Mouse (Mus musculus) E14TG2a.4 (cell line): ENCODE data around the gene Gga1.

Experiments
- H3K27me3 ChIP-seq: 2 replicates; pipeline ENCODE4 v1.6.1; 2014; ENCODE audit warnings: low read length, control low read depth; ENCODE audit not compliant: insufficient read depth
- H3K36me3 ChIP-seq: 2 replicates; pipeline ENCODE4 v1.6.1; 2014; ENCODE audit warnings: low read length, control low read depth; ENCODE audit not compliant: insufficient read depth
- H3K4me1 ChIP-seq: replicated peaks from 2 replicates; pipeline ENCODE4 v1.6.1; 2014; ENCODE audit warnings: low read depth, low read length, control low read depth
- H3K4me3 ChIP-seq: replicated peaks from 2 replicates; pipeline ENCODE4 v1.5.1; 2014; ENCODE audit warnings: mild to moderate bottlenecking, low read length
- H3K9me3 ChIP-seq: 2 replicates; pipeline ENCODE4 v1.6.1; 2014; ENCODE audit warnings: low read length, control low read depth
- CTCF ChIP-seq: conservative IDR thresholded peaks from 2 replicates; pipeline ENCODE4 v1.5.1; 2014; ENCODE audit warnings: low read length
- NANOG ChIP-seq: IDR thresholded peaks from 2 replicates; pipeline ENCODE4 v1.6.1; 2014; ENCODE audit warnings: borderline replicate concordance, low read length, mixed read lengths
- POU5F1 ChIP-seq: IDR thresholded peaks from 2 replicates; pipeline ENCODE4 v1.6.1; 2014; ENCODE audit warnings: low read length, borderline replicate concordance

The Gga1 gene

GRCm38 (mm10) chr15:78834233-78835005, 42.6 kb upstream of the Gga1 start:
- no peaks in the 10 kb centered on the region for H3K9me3 ChIP-seq
- H3K27me3 ChIP-seq, result peaks cover 14% of the 10 kb centered on the region; the same call in 1 of the 2 replicates
- H3K36me3 ChIP-seq, result no peaks in the 10 kb centered on the region
- H3K4me1 ChIP-seq, result peaks cover 54% of the 10 kb centered on the region
- no peak overlapping the region for H3K4me3 ChIP-seq
- no peak for TF ChIP-seq POU5F1
- TF ChIP-seq CTCF, result no peak
- TF ChIP-seq NANOG, result no peak

DNA sequence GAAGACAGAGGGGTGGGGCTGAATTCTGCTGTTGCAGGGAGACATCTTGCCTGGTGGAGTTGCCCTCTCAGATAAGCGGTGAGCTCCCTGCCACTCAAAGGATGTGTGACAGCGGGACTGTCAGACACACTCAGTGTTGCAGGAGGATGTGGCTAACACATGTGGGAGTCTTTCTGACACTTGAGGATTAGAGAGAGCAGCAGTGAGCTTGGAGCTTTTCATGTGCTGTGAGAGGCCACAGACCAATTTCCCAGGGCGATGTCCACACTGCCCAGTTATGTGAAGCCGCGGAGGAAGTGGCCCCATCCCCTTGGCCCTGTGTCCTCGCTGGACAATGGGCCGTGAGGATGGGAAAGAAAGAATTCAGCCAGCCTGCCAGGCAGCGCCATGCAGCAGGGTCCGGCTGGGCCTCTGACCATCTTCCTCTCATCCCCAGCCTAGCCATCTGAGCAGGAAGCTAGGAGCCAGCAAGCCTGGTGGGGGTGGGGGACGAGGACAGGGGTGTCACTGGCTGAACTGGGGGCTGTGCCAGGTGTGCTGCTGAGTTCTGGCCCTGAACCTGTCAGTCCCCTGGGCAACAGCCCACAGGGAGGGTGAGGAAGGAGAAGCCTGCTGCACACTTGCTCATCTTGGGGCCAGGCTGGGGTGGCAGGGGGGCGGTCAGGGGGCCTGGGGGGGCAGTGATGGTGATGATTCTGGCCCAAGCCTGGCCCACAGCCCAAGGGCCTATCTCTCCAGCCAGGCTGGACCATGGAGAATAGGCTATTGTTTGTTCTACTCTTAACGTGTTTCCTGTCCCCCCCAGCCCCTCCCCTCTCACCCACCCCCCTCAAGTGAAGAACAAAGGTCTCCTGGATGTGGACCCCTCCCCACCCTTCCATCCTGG, 41.5 kb upstream of the Gga1 start:
- no peaks in the 10 kb centered on the region for H3K36me3 ChIP-seq
- peaks cover 64% of the 10 kb centered on the region for H3K4me1 ChIP-seq
- H3K9me3 ChIP-seq, result no peaks in the 10 kb centered on the region
- H3K27me3 ChIP-seq, result peaks cover 24% of the 10 kb centered on the region
- H3K4me3 ChIP-seq, result no peak overlapping the region
- TF ChIP-seq POU5F1 (no peak), CTCF (no peak), NANOG (no peak)

GRCm38 (mm10) chr15:78836086-78836621, 40.8 kb upstream of the Gga1 start:
- H3K9me3 ChIP-seq, result no peaks in the 10 kb centered on the region

DNA sequence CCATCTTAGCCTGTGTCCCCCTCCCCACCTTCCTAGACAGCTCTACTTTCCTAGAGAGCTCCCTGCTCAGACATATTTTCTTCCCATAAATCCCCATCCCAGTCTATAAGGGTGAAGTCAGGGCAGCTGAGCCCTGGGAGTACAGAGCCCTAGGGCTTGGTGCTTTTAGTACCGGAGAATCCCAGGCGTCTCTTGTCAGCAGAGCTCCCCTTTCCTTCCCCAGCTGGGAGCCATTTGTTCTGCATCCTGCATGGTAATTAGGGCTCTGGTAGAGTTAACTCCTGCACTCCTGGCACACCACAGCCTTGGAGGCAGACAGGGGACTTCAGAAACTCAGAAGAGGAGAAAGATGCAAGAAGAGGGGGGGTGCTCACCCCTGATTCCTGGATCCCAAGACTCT, 37.2 kb upstream of the Gga1 start:
- Histone ChIP-seq H3K36me3 (no peaks in the 10 kb centered on the region), H3K9me3 (no peaks in the 10 kb centered on the region), H3K4me3 (no peak overlapping the region), H3K27me3 (peaks cover 60% of the 10 kb centered on the region), H3K4me1 (peaks cover 56% of the 10 kb centered on the region)
- TF ChIP-seq CTCF (no peak), NANOG (no peak), POU5F1 (no peak)

More at GRCm38 (mm10) chr15:78836086-78836621, 40.8 kb upstream of the Gga1 start:
- Histone ChIP-seq H3K36me3 (no peaks in the 10 kb centered on the region), H3K4me3 (no peak overlapping the region), H3K27me3 (peaks cover 31% of the 10 kb centered on the region), H3K4me1 (peaks cover 65% of the 10 kb centered on the region)
- no peak for TF ChIP-seq NANOG
- no peak for TF ChIP-seq CTCF
- TF ChIP-seq POU5F1, result no peak

- H3K4me1 ChIP-seq, result peaks cover 56% of the 10 kb centered on the region
These were observed 36.7 kb upstream of the Gga1 start for GRCm38 (mm10) chr15:78840241-78840640.

DNA sequence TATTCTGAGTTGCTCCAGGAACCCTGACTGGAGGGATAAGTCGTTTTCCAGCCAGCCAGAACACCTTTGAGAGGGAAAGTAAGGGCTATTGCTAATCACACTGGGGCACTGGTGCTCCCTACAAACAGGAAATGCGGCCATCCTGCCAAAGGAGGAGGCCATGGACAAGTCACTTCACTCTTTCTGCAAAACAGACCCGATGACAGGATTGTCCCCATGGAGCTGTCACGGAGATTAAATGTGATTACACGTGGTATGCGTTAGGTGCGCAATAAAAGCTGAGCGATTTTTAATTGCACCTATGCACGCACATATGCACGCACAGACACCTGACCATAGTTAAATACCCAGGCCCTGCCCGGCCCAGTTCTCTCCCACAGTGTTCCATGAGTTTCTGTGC, 36.2 kb upstream of the Gga1 start:
- TF ChIP-seq NANOG, result no peak
- TF ChIP-seq CTCF, result no peak
- TF ChIP-seq POU5F1, result no peak
- Histone ChIP-seq H3K9me3 (no peaks in the 10 kb centered on the region), H3K4me1 (peaks cover 56% of the 10 kb centered on the region), H3K36me3 (no peaks in the 10 kb centered on the region), H3K27me3 (peaks cover 68% of the 10 kb centered on the region), H3K4me3 (no peak overlapping the region)

More at GRCm38 (mm10) chr15:78840241-78840640, 36.7 kb upstream of the Gga1 start:
- TF ChIP-seq CTCF (no peak), NANOG (no peak), POU5F1 (no peak)
- peaks cover 63% of the 10 kb centered on the region for H3K27me3 ChIP-seq
- no peaks in the 10 kb centered on the region for H3K9me3 ChIP-seq
- H3K36me3 ChIP-seq, result no peaks in the 10 kb centered on the region
- H3K4me3 ChIP-seq, result no peak overlapping the region

- peaks cover 72% of the 10 kb centered on the region for H3K27me3 ChIP-seq
- no peaks in the 10 kb centered on the region for H3K36me3 ChIP-seq
- no peak for TF ChIP-seq POU5F1
- TF ChIP-seq NANOG, result no peak
- no peak for TF ChIP-seq CTCF
- H3K4me1 ChIP-seq, result peaks cover 56% of the 10 kb centered on the region
- no peak overlapping the region for H3K4me3 ChIP-seq
- H3K9me3 ChIP-seq, result no peaks in the 10 kb centered on the region
These were observed 35.7 kb upstream of the Gga1 start for GRCm38 (mm10) chr15:78841161-78841790.
